Mouse (Mus musculus): Measurements from ENCODE around the gene Stfa2l1.

DNA sequence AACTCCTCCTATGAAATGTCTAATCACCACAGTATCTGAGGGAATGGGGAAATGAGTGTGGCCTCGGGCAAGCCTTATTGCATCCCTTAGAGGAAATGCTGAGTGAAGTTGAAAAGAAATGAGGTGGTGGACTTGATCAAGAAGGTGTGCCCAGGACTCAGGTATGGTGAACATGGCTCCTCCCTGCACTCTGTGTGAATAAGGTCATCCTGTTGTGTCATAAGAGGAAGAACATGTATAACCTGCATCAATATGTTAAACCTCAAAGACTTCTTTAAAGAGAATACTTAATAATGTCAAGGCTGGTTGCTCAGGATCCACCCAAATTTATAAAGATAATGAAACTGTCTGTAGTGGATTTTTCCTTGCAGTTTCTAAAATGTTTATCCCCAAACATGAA lies 25.5 kb upstream of the Stfa2l1 start, which contains the start of gene Csta1:
- TF ChIP-seq CTCF (IDR thresholded peaks at IDR 0.05; ENCODE audit: low read depth) = no peak
- TF ChIP-seq EP300 (IDR thresholded peaks at IDR 0.05; ENCODE audit: low read depth) = no peak
